Mouse (Mus musculus) heart, postnatal 0 days (tissue): Measurements from ENCODE around the gene Ankrd55.

Experiments used
- CTCF ChIP-seq: IDR thresholded peaks from 2 replicates; pipeline ENCODE4 v1.5.1; 2016; ENCODE audit warnings: antibody characterized with exemption, control low read depth, low read depth
- EP300 ChIP-seq: IDR thresholded peaks from 2 replicates; pipeline ENCODE4 v1.6.1; 2016; ENCODE audit warnings: antibody characterized with exemption, low read depth

GRCm38 (mm10) chr13:112344270-112344864 lies 56.1 kb downstream of the Ankrd55 start:
- no peak for TF ChIP-seq CTCF
- TF ChIP-seq EP300: no peak
